Mouse (Mus musculus) monocyte, adult 2 months (primary cell): Measurements from ENCODE around the gene Gm5431.
A peak's percentile ranks its signal among the peaks of the same experiment; 100 is the strongest.

Experiments
- DNase-seq, 2 experiments: peaks; one replicate each; pipeline ENCODE4 v3.0.0; 2022; ENCODE audit warnings: low spot score in 2 of 2, low read depth in 1 of 2

Gm5431 gene

GRCm38 (mm10) chr11:48841213-48841612 lies 60.8 kb downstream of the Gm5431 start:
- no peak for DNase-seq

DNA sequence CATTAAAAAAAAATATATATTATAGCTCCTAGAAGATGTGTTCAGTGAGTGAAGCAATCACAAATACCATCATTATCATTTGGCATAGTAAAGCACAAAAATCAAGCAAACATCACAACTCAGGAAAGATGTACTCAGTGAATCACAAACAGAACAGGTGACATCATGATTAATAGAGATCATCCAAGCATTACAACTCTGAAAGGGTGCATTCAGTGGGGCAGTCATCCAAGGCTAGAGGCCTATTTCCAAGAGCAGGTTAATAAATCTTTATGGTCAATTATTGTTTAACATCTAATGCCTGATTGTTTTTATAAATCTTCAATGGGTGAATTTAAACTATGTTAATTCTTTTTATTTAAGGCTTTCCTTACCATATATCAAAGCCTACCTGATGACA lies 61.2 kb downstream of the Gm5431 start:
- DNase-seq = no peak

DNA sequence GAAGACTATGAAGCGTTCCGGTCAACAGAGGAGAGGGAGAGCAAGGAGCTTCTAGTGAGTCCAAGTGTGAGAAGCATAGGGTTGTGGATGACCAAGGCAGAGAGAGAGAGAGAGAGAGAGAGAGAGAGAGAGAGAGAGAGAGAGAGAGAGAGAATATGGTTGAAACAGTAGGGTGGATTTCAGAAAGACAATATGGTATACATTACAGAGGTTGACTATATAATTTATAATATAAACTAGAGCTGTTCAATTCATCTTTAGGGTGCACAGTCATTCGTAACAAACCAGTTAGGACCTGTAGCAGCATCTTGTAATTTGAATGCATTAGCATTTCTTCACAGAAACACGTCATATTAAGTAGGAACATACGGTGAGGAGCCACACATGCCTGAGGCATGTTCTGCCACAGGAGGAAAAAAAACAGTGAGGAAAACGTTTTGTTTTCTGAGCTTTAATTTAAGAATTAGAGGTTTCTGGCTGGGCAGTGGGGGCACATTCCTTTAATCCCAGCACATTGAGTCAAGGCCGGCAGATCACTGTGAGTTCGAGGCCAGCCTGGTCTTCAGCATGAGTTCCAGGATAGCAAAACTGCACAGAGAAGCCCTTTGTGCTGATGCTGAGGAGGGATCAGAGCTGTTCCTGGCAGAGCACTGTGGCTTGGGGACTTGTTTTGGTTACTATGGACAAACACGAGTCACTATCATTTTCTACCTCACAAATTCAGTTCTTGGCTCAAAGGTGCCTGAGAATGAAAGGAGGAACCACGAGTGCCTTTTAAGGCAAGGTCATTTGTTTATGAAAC lies 62.9 kb downstream of the Gm5431 start:
- DNase-seq = no peak

DNA sequence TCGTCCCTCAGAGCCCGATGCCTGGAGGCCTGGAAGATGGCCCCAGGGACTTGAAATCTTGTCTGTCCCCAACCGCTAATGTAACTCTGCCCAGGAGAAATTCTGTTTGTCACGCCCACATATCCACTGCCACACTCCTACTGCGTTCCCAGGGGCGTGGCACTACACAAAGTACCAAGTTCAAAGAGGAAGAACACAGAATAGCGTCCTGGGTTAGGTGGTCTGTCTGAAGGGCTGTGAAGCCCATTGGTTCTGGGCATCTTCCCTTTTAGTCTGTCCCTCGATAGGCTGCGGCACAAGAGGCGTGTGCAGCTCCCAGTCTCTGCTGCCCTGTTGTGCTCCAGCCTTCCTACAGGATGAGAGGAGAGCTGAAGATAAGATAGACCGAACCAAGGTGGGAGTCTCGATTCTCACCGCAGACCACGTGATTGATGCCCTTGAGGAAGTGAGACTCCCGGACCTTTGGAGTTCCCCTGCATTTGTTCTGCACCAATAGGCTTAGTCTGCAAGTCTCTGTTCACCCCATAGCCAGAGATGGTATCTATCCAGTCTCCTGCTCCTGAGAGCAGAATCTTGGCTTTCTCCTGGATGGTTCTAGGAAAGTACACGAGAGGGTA lies 63.7 kb downstream of the Gm5431 start:
- peak in 1 of 2 experiments; percentile 50 for DNase-seq
